Mouse (Mus musculus) liver, embryonic 11.5 days (tissue): ENCODE measurements around the gene Tbc1d2. TPM values are rescaled to one million over a fixed set of nuclear protein-coding genes. Genes with fewer than 3 reads are reported as not detected.
A peak's percentile ranks its signal among the peaks of the same experiment; 100 is the strongest.
"Not testable (repeated sequence)": the region's sequence is repeated elsewhere in the genome, so short reads cannot be mapped to it uniquely, and the experiment has no call there.

Source experiments
- ATAC-seq: fragments of 200-750 bp; cut with Nextera tagmentation; replicated peaks from 2 replicates; pipeline ENCODE4 v1.8.0; 2017; ENCODE audit warnings: moderate number of reproducible peaks, mild to moderate bottlenecking, moderate TSS enrichment, moderate library complexity; ENCODE audit not compliant: low FRiP score
- DNase-seq: peaks from one replicate; pipeline ENCODE4 v3.0.0-alpha.2; 2017; ENCODE audit warnings: low spot score
- H3K27ac ChIP-seq: fragments of 300-500 bp; sonication (generic); 2 replicates; pipeline ENCODE4 v1.5.1; 2014; ENCODE audit warnings: mild to moderate bottlenecking, low read depth, low read length, control low read depth
- H3K27me3 ChIP-seq: fragments of 300-500 bp; sonication (generic); replicated peaks from 2 replicates; pipeline ENCODE4 v1.6.1; 2014; ENCODE audit warnings: low read length, mixed read lengths; ENCODE audit not compliant: control insufficient read depth, insufficient read depth
- H3K36me3 ChIP-seq: fragments of 300-500 bp; sonication (generic); 2 replicates; pipeline ENCODE4 v1.6.1; 2014; ENCODE audit warnings: mild to moderate bottlenecking, low read length, moderate library complexity, mixed read lengths; ENCODE audit not compliant: control insufficient read depth, insufficient read depth
- H3K4me1 ChIP-seq: fragments of 300-500 bp; sonication (generic); replicated peaks from 2 replicates; pipeline ENCODE4 v1.6.1; 2014; ENCODE audit warnings: low read length, mixed read lengths; ENCODE audit not compliant: control insufficient read depth, insufficient read depth
- H3K4me2 ChIP-seq: fragments of 300-500 bp; sonication (generic); 2 replicates; pipeline ENCODE4 v1.6.1; 2014; ENCODE audit warnings: mild to moderate bottlenecking, control low read depth, moderate library complexity
- H3K4me3 ChIP-seq: fragments of 300-500 bp; sonication (generic); 2 replicates; pipeline ENCODE4 v1.5.1; 2014; ENCODE audit warnings: low read depth, low read length, control low read depth
- H3K9ac ChIP-seq: fragments of 300-500 bp; sonication (generic); 2 replicates; pipeline ENCODE4 v1.6.1; 2014; ENCODE audit warnings: low read depth, low read length, control low read depth
- H3K9me3 ChIP-seq: fragments of 300-500 bp; sonication (generic); 2 replicates; pipeline ENCODE4 v1.6.1; 2016; ENCODE audit warnings: low read length, inconsistent platforms, mixed read lengths; ENCODE audit not compliant: control insufficient read depth
- WGBS: fragments of 180-500 bp; shearing (Covaris S2); extraction: QIAGEN DNeasy Blood & Tissue Kit; methylation state at CpG from one replicate; pipeline ENCODE4 v1.1.7; 2014; 5-methylcytosine and 5-hydroxymethylcytosine counted together
- polyA plus RNA-seq: library from polyadenylated mRNA; unstranded; fragments of >200 nt; fragmentation: Nextera tagmentation; extraction: Ambion mirVana; gene quantifications from 2 replicates; pipeline ENCODE4 v1.2.1, GENCODE M21; 2014

The Tbc1d2 gene
- polyA plus RNA-seq, 1 experiment from 2014 or later, result 0.58 TPM

DNA sequence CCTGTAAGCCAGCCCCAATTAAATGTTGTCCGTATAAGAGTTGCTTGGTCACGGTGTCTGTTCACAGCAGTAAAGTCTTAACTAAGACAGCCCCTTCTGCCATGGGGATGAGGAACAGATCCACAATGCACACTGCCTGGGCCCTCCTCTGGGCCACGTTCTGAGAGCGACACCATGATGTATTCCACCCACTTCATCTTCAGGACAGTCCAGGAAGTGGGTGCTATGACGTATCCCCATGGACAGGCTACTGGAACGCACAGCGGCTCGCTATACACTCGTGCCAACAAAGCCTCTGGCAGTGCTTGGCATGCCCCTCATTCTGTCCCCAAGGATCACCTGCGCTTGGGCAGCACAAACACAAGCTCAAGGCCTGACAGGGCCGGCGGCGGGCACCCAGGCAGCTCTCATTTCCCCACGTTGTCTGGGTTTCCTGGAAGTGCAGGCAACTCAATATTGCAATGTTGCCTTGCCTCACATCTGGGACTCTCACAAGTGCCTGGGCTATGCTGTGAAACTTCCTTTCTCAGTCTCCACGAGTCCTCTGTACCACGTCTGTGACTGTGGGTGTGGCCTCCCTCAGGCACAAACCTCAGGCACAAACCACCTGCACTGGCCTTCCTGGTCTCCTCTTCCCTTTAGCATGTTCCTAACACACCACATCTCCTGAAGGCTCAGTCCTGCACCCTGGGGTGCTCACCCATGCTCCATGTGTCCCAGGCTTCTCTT is 14.1 kb downstream of the Tbc1d2 start:
- Histone ChIP-seq H3K4me3 (no peak overlapping the region), H3K9me3 (no peaks in the 10 kb centered on the region), H3K27me3 (no peaks in the 10 kb centered on the region), H3K4me2 (no peak overlapping the region), H3K4me1 (peaks cover 2% of the 10 kb centered on the region), H3K9ac (no peak overlapping the region), H3K36me3 (no peaks in the 10 kb centered on the region), H3K27ac (no peak overlapping the region)
- ATAC-seq (no peak), DNase-seq (no peak)
- WGBS, result 79% methylated on average over 16 of the region's 16 CpGs

DNA sequence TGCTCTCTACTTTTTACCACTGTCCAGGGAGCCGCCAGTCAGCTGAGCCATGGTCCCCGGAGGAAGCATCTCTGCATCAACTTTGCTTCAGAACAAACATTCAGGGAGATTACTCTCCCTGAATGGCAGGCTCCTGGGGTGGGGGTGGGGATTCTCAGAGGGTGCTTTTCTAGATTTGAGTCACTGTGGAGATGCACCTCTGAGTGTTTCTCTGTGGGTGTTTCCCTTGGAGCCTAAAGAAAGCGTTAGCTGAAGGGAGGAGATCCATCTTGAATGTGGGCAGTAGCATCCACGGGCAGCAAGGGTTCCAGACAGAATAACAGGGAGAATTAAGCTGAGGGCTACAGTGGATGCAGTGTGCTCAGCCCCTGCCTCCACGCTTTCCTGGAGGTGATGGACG is 15.1 kb downstream of the Tbc1d2 start:
- Histone ChIP-seq H3K4me3 (no peak overlapping the region), H3K9ac (no peak overlapping the region), H3K4me1 (peaks cover 2% of the 10 kb centered on the region), H3K27me3 (no peaks in the 10 kb centered on the region), H3K36me3 (no peaks in the 10 kb centered on the region), H3K9me3 (no peaks in the 10 kb centered on the region), H3K4me2 (no peak overlapping the region), H3K27ac (no peak overlapping the region)
- DNase-seq, result no peak
- 63% methylated on average over 6 of the region's 6 CpGs for WGBS
- ATAC-seq, result no peak

DNA sequence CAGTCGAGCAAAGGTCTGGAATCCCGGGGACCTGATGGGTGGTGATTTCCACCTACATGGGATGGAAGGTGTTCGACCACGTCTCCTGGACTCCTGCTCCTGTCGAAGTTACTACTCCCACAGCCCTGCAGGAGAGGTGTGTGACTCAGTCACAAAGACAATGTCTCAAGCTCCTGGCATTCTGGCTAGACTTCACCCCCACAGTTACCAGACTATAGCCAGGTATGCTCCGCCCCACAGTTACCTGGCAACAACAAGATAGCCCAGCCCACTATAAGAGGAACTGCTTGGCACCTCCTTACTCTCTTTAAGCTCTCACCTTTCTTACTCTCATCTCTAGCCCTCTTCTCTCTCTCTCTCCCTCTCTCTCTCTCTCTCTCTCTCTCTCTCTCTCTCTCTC is 16.4 kb downstream of the Tbc1d2 start:
- not testable (repeated sequence) for H3K9me3 ChIP-seq, H3K4me3 ChIP-seq, DNase-seq, H3K27ac ChIP-seq, H3K27me3 ChIP-seq, H3K4me2 ChIP-seq, ATAC-seq, H3K9ac ChIP-seq, H3K36me3 ChIP-seq
- H3K4me1 ChIP-seq, result peaks cover 12% of the 10 kb centered on the region
- 76% methylated on average over 6 of the region's 6 CpGs for WGBS

DNA sequence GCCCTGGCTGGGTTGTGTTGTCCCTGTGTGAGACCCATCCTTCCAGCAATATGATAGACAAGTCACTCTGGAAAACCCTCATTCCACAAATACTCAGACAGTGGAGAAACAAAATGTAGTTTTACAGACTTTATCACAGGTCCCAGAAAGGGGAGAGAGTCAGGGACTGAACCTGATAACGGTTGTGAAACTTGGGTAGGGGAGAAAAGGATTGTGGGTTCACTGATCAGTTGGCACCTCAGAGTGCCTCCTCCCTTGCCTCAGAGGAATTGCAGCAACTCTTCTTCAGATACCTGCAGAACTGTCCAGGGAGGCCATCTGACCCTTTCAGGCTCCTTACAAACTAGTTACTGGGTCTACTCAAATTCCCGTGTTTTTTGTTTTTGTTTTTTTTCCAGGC is 17.5 kb downstream of the Tbc1d2 start:
- H3K9me3 ChIP-seq, result no peaks in the 10 kb centered on the region
- H3K9ac ChIP-seq, result no peak overlapping the region
- peak overlapping the region; percentile 52; the same call in 1 of the 2 replicates for H3K27ac ChIP-seq
- H3K4me3 ChIP-seq, result no peak overlapping the region
- ATAC-seq (peak; percentile 76), DNase-seq (no peak)
- H3K36me3 ChIP-seq, result no peaks in the 10 kb centered on the region
- no peaks in the 10 kb centered on the region for H3K27me3 ChIP-seq
- H3K4me2 ChIP-seq, result peak overlapping the region; percentile 12; the same call in 1 of the 2 replicates
- 59% methylated on average over 2 of the region's 2 CpGs for WGBS
- peaks cover 14% of the 10 kb centered on the region for H3K4me1 ChIP-seq

DNA sequence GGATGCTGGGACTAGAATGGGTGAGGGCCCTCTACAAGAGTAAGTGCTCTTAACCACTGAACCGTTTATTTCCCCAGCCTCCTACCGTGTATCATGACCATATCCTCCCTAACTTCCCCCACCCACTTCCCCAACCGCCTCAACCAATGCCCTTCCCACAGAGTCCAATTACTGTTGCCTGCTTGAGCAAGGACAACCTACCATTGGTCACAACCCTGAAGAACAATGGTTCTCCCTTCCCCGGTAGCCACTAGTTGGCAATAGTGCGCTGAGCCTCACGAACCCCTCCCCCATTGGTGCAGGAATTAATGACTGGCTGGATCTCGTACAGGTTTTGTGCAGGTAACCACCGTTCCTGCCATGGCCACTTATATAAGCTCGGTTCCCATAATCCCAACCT is 19.6 kb downstream of the Tbc1d2 start:
- Histone ChIP-seq H3K36me3 (no peaks in the 10 kb centered on the region), H3K9ac (no peak overlapping the region), H3K4me1 (peaks cover 14% of the 10 kb centered on the region), H3K27ac (no peak overlapping the region), H3K9me3 (no peaks in the 10 kb centered on the region), H3K27me3 (no peaks in the 10 kb centered on the region), H3K4me3 (no peak overlapping the region), H3K4me2 (no peak overlapping the region)
- 40% methylated on average over 9 of the region's 9 CpGs for WGBS
- DNase-seq, result no peak
- ATAC-seq, result no peak

DNA sequence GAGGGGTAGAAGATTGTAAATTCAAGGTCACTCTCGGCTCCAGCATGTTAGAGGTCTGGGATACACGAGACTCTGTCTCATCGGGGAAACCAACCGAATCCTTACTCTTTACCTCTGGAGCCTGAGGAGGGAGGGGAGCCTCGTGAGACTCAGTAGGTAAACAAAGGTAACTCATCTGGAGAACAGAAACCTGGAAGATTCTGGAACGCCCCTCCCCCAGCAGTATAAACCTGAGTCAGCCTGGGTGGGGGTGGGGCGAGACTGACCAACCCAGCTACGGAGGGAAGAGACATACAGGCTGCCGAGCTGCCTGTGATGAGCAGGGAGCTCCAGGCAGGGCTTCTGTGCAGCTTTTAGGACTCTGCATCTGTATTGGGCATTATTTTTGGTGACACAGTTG is 21.1 kb downstream of the Tbc1d2 start:
- Histone ChIP-seq H3K36me3 (no peaks in the 10 kb centered on the region), H3K9me3 (no peaks in the 10 kb centered on the region), H3K9ac (no peak overlapping the region), H3K4me1 (peaks cover 14% of the 10 kb centered on the region), H3K27ac (no peak overlapping the region), H3K27me3 (no peaks in the 10 kb centered on the region), H3K4me3 (no peak overlapping the region), H3K4me2 (no peak overlapping the region)
- DNase-seq, result no peak
- ATAC-seq, result no peak
- WGBS, result 50% methylated on average over 9 of the region's 9 CpGs

DNA sequence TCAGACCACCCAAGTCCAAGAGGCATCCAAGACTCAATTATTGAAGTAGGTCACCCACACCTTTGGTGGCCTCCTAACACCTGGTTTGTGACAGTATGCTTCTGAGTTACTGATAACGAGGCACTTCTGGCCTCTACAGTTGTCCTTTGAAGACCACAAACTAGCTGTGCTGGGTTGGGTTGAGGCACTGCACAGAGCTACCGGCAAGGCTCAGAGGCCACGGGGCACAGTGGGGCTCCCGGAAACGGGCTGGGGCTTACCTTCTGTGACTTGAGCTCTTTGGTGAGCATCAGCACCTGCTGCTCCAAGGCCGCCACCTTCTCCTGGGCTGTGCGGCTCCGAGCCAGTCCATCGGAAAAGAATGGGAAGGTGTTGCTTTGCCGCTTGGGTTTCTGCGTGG is 21.9 kb downstream of the Tbc1d2 start:
- H3K27ac ChIP-seq, result no peak overlapping the region
- no peaks in the 10 kb centered on the region for H3K27me3 ChIP-seq
- no peaks in the 10 kb centered on the region for H3K36me3 ChIP-seq
- peaks cover 14% of the 10 kb centered on the region for H3K4me1 ChIP-seq
- no peak overlapping the region for H3K9ac ChIP-seq
- 71% methylated on average over 11 of the region's 11 CpGs for WGBS
- DNase-seq, result no peak
- no peaks in the 10 kb centered on the region for H3K9me3 ChIP-seq
- H3K4me2 ChIP-seq, result no peak overlapping the region
- no peak overlapping the region for H3K4me3 ChIP-seq
- ATAC-seq, result no peak

DNA sequence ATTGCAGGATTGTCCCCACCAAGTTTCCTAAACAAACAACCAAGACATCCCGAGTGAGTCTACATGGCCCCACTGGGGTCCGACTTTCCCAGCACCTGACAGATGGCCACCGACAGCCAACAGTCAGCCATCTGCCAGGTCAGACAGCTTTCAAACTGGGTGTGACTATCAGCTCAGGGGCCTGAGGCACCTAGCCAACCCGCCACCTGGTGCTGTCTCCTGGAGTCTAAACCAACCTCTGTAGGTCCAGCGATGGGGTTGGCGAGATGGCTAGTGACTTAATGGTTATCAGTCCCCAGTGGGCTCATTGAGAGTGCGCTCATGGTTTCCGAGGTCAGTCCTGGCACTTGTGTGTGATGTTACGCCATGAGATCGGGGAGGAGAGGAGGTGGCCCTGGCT is 24.9 kb downstream of the Tbc1d2 start:
- WGBS, result 82% methylated on average over 10 of the region's 10 CpGs

DNA sequence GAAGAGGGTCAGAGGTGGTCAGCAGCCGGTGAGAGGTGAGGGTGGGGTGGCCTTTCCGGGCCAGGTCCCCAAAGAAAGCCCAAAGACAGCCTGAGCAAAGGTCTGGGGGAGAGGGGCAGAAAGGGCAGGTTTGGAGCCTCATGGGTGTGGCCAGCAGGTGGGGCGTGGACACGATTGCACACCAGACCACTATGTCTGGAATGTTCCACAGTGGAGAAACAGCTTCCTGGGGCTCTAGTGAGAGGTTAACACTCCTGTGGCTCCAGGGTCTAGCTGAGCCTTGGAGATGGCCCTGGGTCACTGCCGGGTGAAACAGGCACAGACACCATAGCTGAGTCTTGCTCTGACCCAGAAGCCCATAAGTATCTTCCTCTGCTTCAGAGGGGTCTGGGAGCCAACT is 27.0 kb downstream of the Tbc1d2 start:
- no peaks in the 10 kb centered on the region for H3K36me3 ChIP-seq
- H3K27ac ChIP-seq, result no peak overlapping the region
- peaks cover 3% of the 10 kb centered on the region for H3K27me3 ChIP-seq
- no peak overlapping the region for H3K4me3 ChIP-seq
- ATAC-seq (no peak), DNase-seq (no peak)
- H3K4me2 ChIP-seq, result no peak overlapping the region
- peaks cover 11% of the 10 kb centered on the region; the same call in 1 of the 2 replicates for H3K4me1 ChIP-seq
- H3K9ac ChIP-seq, result no peak overlapping the region
- H3K9me3 ChIP-seq, result no peaks in the 10 kb centered on the region
- WGBS, result 73% methylated on average over 5 of the region's 5 CpGs

More for the DNA sequence above, 24.9 kb downstream of the Tbc1d2 start:
- H3K4me1 ChIP-seq, result peaks cover 20% of the 10 kb centered on the region
- no peak overlapping the region for H3K27ac ChIP-seq
- no peaks in the 10 kb centered on the region for H3K36me3 ChIP-seq
- DNase-seq (no peak), ATAC-seq (no peak)
- no peaks in the 10 kb centered on the region for H3K9me3 ChIP-seq
- no peaks in the 10 kb centered on the region; the same call in 1 of the 2 replicates for H3K27me3 ChIP-seq
- no peak overlapping the region for H3K9ac ChIP-seq
- H3K4me2 ChIP-seq, result no peak overlapping the region
- H3K4me3 ChIP-seq, result no peak overlapping the region
